Mouse (Mus musculus) right cerebral cortex, adult 2 months (tissue): ENCODE results near the gene Junb.

ENCODE experiments used
- DNase-seq, 2 experiments: peaks; one replicate each; pipeline ENCODE4 v3.0.0; 2021 to 2022; ENCODE audit warnings: low spot score in 2 of 2

The Junb gene

GRCm38 (mm10) chr8:84937620-84938485 lies 40.7 kb downstream of the Junb start:
- DNase-seq: no peak

- DNase-seq: peak; percentile 74 to 77
Observed at GRCm38 (mm10) chr8:84936962-84937546, 41.5 kb downstream of the Junb start, which contains the start of gene Mast1. Mast1 (minus strand) TSS chr8:84937359.

GRCm38 (mm10) chr8:84936041-84936961 lies 42.2 kb downstream of the Junb start:
- DNase-seq: peak in 1 of 2 experiments; percentile 52

GRCm38 (mm10) chr8:84935489-84935888 lies 43.0 kb downstream of the Junb start:
- peak in 1 of 2 experiments; percentile 18 for DNase-seq

- peak; percentile 50 to 52 for DNase-seq
Observed at GRCm38 (mm10) chr8:84934860-84935259, 43.7 kb downstream of the Junb start.

GRCm38 (mm10) chr8:84933767-84934559 lies 44.6 kb downstream of the Junb start:
- DNase-seq: peak; percentile 53 to 68

- no peak for DNase-seq
Observed at GRCm38 (mm10) chr8:84930582-84930981, 47.9 kb downstream of the Junb start.

GRCm38 (mm10) chr8:84928456-84929306 lies 49.8 kb downstream of the Junb start:
- peak; percentile 73 to 76 for DNase-seq

- DNase-seq: no peak
Observed at GRCm38 (mm10) chr8:84927513-84927912, 51.0 kb downstream of the Junb start.

- no peak for DNase-seq
Observed at GRCm38 (mm10) chr8:84925557-84925956, 53.0 kb downstream of the Junb start.
